Mouse (Mus musculus) forebrain, embryonic 10.5 days (tissue): ENCODE results near the gene Zfp710. TPM values are rescaled to one million over a fixed set of nuclear protein-coding genes. Genes with fewer than 3 reads are reported as not detected.
A peak's percentile ranks its signal among the peaks of the same experiment; 100 is the strongest.

Experiments used
- DNase-seq: peaks from one replicate; pipeline ENCODE4 v3.0.0-alpha.2; 2017; ENCODE audit warnings: low spot score; ENCODE audit errors: extremely low spot score
- H3K27ac ChIP-seq: fragments of 300-500 bp; sonication (generic); 2 replicates; pipeline ENCODE4 v1.5.1; 2016; ENCODE audit warnings: mild to moderate bottlenecking
- H3K27me3 ChIP-seq: fragments of 300-500 bp; sonication (generic); 2 replicates; pipeline ENCODE4 v1.6.1; 2016; ENCODE audit warnings: mild to moderate bottlenecking; ENCODE audit not compliant: poor library complexity, severe bottlenecking
- H3K36me3 ChIP-seq: fragments of 300-500 bp; sonication (generic); replicated peaks from 2 replicates; pipeline ENCODE4 v1.6.1; 2016; ENCODE audit warnings: mild to moderate bottlenecking, moderate library complexity
- H3K4me1 ChIP-seq: fragments of 300-500 bp; sonication (generic); 2 replicates; pipeline ENCODE4 v1.6.1; 2016
- H3K4me3 ChIP-seq: fragments of 300-500 bp; sonication (generic); 2 replicates; pipeline ENCODE4 v1.5.1; 2016; ENCODE audit warnings: mild to moderate bottlenecking, moderate library complexity
- H3K9me3 ChIP-seq: fragments of 300-500 bp; sonication (generic); 2 replicates; pipeline ENCODE4 v1.6.1; 2016; ENCODE audit warnings: mild to moderate bottlenecking, moderate library complexity
- WGBS: fragments of 180-500 bp; shearing (Covaris S2); methylation state at CpG from one replicate; pipeline ENCODE4 v1.1.7; 2016; 5-methylcytosine and 5-hydroxymethylcytosine counted together
- polyA plus RNA-seq: library from polyadenylated mRNA; unstranded; fragments of >200 nt; fragmentation: Nextera tagmentation; extraction: Ambion mirVana; gene quantifications from 2 replicates; pipeline ENCODE4 v1.2.1, GENCODE M21; 2016

Gene Zfp710
- polyA plus RNA-seq, 1 experiment from 2014 or later, result 33.3 TPM

DNA sequence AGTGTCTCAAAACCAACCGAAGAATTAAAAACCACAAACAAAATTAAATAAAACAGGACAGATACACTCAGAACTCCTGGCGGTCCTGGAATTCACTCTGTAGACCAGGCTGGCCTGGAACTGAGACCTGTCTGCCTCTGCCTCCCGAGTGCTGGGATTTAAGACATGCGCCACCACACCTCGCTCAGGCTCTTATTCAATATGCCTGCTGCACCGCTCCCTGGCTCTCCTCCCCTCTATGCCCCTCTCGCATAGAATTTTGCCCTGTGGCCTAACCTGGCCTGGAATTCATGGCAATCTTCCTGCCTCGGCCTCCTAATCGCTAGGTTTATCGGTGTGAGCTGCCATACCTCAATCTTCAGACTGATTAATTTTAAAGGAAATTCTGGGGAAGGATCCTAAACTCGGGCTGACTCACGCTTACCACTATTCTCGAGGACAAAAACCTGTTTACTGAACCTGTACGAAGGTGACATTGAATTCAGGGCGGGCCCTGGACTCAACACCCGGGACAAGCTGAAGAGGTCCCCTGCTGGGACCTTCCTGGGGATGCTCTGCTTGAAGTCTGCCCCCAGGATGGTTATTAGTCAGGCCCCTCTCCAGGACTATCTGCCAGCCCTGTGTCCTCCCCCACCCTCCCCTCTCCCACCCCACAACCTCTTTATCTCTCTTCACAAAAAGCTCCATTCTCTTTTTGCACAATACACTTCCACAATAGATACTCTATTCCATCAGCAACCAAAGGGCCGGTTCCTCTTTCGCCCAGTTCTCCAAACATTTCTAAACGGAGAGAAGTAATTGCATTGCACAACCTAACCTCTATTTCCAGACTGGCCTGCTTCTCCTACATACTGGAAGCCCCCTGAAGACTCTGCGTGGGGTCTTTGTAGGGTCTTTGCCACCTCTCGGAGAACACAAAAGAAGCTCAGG is 9.5 kb upstream of the Zfp710 start:
- DNase-seq, result no peak
- 76% methylated on average over 21 of the region's 21 CpGs for WGBS
- H3K27ac ChIP-seq, result no peak overlapping the region

GRCm38 (mm10) chr7:80018506-80019452 is 5.8 kb upstream of the Zfp710 start:
- WGBS, result 93% methylated on average over 16 of the region's 17 CpGs
- Histone ChIP-seq H3K36me3 (no peaks in the 10 kb centered on the region), H3K27me3 (no peaks in the 10 kb centered on the region), H3K9me3 (no peaks in the 10 kb centered on the region), H3K4me1 (peaks cover 12% of the 10 kb centered on the region), H3K27ac (no peak overlapping the region), H3K4me3 (no peak overlapping the region)
- DNase-seq, result no peak

More for the DNA sequence above, 9.5 kb upstream of the Zfp710 start:
- H3K4me1 ChIP-seq, result peaks cover 6% of the 10 kb centered on the region
- no peaks in the 10 kb centered on the region for H3K36me3 ChIP-seq
- no peak overlapping the region for H3K4me3 ChIP-seq
- no peaks in the 10 kb centered on the region for H3K9me3 ChIP-seq
- H3K27me3 ChIP-seq, result no peaks in the 10 kb centered on the region

- peak overlapping the region; percentile 94 for H3K4me3 ChIP-seq
- H3K27me3 ChIP-seq, result no peaks in the 10 kb centered on the region
- WGBS, result 71% methylated on average over 5 of the region's 5 CpGs
- no peaks in the 10 kb centered on the region for H3K36me3 ChIP-seq
- H3K4me1 ChIP-seq, result peaks cover 42% of the 10 kb centered on the region
- DNase-seq, result peak; percentile 39
- H3K9me3 ChIP-seq, result no peaks in the 10 kb centered on the region
- peak overlapping the region; percentile 99 for H3K27ac ChIP-seq
Observed at GRCm38 (mm10) chr7:80023621-80024435, 786 bp upstream of the Zfp710 start.

GRCm38 (mm10) chr7:80025391-80026117 is 940 bp downstream of the Zfp710 start:
- peaks cover 57% of the 10 kb centered on the region for H3K4me1 ChIP-seq
- H3K27me3 ChIP-seq, result no peaks in the 10 kb centered on the region
- H3K9me3 ChIP-seq, result no peaks in the 10 kb centered on the region
- under 1% methylated on average over 28 of the region's 28 CpGs for WGBS
- H3K27ac ChIP-seq, result peak overlapping the region; percentile 99
- peaks cover 15% of the 10 kb centered on the region for H3K36me3 ChIP-seq
- no peak for DNase-seq
- H3K4me3 ChIP-seq, result peak overlapping the region; percentile 94

DNA sequence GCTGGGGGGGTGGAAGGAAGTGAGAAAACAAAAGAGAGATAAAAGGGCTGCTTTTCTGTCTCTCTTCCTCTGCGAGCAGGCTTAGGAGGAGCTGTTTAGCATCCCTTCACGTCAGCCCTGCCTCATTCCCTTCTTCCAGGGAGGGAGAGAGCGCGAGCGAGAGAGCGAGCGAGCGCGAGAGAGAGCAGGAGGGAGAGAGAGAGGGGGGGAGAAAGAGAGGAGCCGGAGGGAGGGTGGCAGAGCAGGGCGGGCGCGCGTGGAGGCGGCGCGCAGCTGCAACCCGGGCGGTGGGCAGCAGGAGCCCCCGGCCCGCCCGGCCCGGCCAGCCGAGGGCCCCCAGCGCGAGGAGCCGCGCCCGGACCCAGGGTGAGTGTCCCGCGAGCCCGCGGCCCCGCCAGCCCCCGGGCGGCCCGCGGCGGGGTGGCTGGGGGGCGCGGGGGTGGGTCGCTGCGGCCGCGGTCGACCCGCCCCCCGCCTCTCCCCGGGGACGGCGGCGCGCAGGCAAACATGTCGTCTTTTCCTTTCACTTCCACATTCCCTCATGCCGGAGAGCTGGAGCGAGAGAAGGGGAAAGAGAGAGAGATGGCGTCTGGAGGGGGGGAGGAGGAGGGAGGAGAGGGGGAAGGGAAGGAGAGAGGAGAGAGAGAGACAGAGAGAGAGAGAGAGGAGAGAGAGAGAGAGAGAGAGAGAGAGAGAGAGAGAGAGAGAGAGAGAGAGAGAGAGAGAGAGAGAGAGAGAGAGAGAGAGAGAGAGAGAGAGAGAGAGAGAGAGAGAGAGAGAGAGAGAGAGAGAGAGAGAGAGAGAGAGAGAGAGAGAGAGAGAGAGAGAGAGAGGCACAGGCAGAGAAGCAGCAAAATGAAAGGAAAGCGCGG is 1.7 kb downstream of the Zfp710 start:
- no peaks in the 10 kb centered on the region for H3K9me3 ChIP-seq
- H3K27me3 ChIP-seq, result no peaks in the 10 kb centered on the region
- peaks cover 65% of the 10 kb centered on the region for H3K4me1 ChIP-seq
- peak overlapping the region; percentile 94 for H3K4me3 ChIP-seq
- H3K27ac ChIP-seq, result peak overlapping the region; percentile 99
- peaks cover 23% of the 10 kb centered on the region for H3K36me3 ChIP-seq
- WGBS, result under 1% methylated on average over 43 of the region's 59 CpGs
- DNase-seq, result peak; percentile 65

DNA sequence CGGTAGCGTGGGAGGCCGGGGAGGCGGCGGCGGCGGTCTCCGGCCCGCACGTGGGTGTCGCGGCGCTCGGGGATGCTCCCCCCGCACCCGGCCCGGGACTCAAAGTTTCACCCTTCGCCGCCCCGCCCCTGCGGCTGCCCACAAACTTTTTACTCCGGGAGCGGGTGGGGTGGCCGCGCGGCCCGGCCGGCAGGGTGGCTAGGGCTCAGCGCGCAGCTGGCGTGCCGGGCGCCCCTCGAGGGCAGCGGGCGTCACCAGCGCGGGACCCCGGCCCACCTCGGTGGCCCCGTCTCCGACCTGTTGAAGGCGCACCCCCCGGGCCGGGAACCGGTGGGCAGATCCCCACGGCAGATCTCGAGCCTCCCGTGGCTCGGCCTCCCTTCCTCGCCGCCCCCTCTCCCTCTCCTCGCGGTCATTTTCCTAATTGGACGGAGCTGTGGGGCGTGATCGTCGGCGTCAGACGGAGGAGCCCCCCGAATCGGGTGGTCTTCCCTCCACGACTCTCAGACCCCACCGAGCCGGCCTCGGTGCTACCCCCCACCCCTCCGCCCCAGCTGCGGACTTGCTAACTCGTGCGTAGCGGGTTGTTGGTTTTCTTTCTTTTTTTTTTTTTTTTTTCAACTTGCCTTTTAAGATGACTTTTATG is 2.5 kb downstream of the Zfp710 start:
- peaks cover 23% of the 10 kb centered on the region for H3K36me3 ChIP-seq
- H3K4me1 ChIP-seq, result peaks cover 72% of the 10 kb centered on the region
- WGBS, result under 1% methylated on average over 66 of the region's 71 CpGs
- H3K27me3 ChIP-seq, result no peaks in the 10 kb centered on the region
- no peaks in the 10 kb centered on the region for H3K9me3 ChIP-seq
- peak; percentile 64 for DNase-seq
- H3K4me3 ChIP-seq, result peak overlapping the region; percentile 94
- peak overlapping the region; percentile 99 for H3K27ac ChIP-seq

DNA sequence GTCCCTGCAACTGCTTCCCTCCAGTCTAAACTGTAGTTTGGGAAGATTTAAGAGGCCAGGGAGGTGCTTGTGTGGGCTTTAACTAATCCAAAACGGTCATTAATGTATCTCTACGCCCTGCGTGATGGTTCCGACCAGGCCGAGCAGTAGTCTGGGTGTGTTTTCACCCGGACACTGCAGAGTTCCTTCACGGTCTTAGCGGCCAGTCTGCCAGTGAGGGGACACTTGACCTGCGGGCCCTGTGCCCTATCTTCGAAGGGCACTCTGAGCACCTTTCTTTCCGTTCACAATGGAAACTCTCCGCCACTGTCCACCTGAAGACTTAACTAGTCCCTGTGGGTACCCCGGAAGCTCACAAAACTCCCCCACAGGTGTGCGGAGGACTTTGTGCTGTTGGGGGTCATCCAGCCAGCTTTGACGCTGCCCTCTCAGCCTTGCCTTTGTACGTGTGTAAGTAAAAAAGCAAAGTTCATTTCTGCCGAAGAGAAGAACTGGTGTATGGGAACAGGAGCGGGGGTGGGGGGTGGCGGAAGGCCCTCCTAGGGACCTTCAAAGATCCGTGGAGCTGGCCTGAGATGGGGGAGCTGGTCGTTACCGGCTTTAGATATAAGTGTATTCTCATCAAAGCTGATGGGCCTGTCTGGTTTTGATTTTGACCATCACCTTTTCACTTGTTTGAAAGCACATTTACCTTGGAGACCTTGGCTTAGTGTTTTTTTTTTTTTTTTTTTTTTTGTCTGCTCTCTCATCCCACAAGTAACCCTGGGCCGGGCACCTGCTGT is 3.2 kb downstream of the Zfp710 start:
- Histone ChIP-seq H3K36me3 (peaks cover 23% of the 10 kb centered on the region), H3K27me3 (no peaks in the 10 kb centered on the region), H3K4me3 (peak overlapping the region; percentile 94), H3K27ac (peak overlapping the region; percentile 99), H3K9me3 (no peaks in the 10 kb centered on the region), H3K4me1 (peaks cover 80% of the 10 kb centered on the region)
- WGBS, result 4% methylated on average over 23 of the region's 23 CpGs
- DNase-seq, result no peak

GRCm38 (mm10) chr7:80028418-80028720 is 3.8 kb downstream of the Zfp710 start:
- H3K4me3 ChIP-seq, result peak overlapping the region; percentile 94
- no peaks in the 10 kb centered on the region for H3K27me3 ChIP-seq
- H3K9me3 ChIP-seq, result no peaks in the 10 kb centered on the region
- peaks cover 83% of the 10 kb centered on the region for H3K4me1 ChIP-seq
- WGBS, result 47% methylated on average over 3 of the region's 3 CpGs
- DNase-seq, result no peak
- H3K36me3 ChIP-seq, result peaks cover 23% of the 10 kb centered on the region
- H3K27ac ChIP-seq, result peak overlapping the region; percentile 99; the same call in 1 of the 2 replicates

- Histone ChIP-seq H3K4me1 (peaks cover 83% of the 10 kb centered on the region), H3K27ac (no peak overlapping the region), H3K27me3 (no peaks in the 10 kb centered on the region), H3K9me3 (no peaks in the 10 kb centered on the region), H3K4me3 (no peak overlapping the region), H3K36me3 (peaks cover 25% of the 10 kb centered on the region)
- no peak for DNase-seq
Observed at GRCm38 (mm10) chr7:80030009-80030408, 5.4 kb downstream of the Zfp710 start.

DNA sequence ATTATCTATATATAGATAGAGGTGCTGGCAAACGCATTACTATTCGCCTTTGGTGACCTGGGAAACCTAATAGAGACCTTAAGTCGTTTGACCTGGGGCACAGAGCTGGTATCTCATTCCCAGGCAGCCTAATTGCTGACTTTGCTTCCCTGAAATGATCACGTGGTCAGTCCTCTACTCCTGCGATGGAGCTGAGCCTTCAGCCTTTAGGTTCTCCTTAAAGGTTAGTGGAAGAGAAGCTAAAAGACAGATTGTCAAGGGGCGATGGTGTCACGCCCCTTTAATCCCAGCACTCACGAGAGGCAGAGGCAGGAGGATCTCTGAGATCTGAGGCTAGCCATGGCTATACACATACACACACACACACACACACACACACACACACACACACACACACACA is 5.9 kb downstream of the Zfp710 start:
- H3K9me3 ChIP-seq, result no peaks in the 10 kb centered on the region
- no peak overlapping the region for H3K27ac ChIP-seq
- 92% methylated on average over 8 of the region's 8 CpGs for WGBS
- no peak for DNase-seq
- peaks cover 83% of the 10 kb centered on the region for H3K4me1 ChIP-seq
- H3K36me3 ChIP-seq, result peaks cover 27% of the 10 kb centered on the region
- no peak overlapping the region for H3K4me3 ChIP-seq
- no peaks in the 10 kb centered on the region for H3K27me3 ChIP-seq
